Mouse (Mus musculus) bone marrow, adult 2 months (tissue): ENCODE results near the gene Faf1. TPM values are rescaled to one million over a fixed set of nuclear protein-coding genes. Genes with fewer than 3 reads are reported as not detected.

ENCODE experiments used
- H3K27ac ChIP-seq: fragments of 200-500 bp; 2 replicates; pipeline ENCODE4 v1.5.1; 2012; ENCODE audit warnings: low read depth, mild to moderate bottlenecking, control low read depth, inconsistent platforms, low read length; ENCODE audit not compliant: control insufficient read depth, poor library complexity, insufficient read depth
- H3K4me1 ChIP-seq: fragments of 200-500 bp; 2 replicates; pipeline ENCODE4 v1.6.1; 2011; ENCODE audit warnings: low read length; ENCODE audit not compliant: control insufficient read depth, insufficient read depth
- H3K4me3 ChIP-seq: fragments of 200-500 bp; replicated peaks from 2 replicates; pipeline ENCODE3; 2011; ENCODE audit warnings: mild to moderate bottlenecking, low read depth, low read length, control low read depth; ENCODE audit not compliant: control insufficient read depth
- CTCF ChIP-seq: fragments of 200-500 bp; IDR thresholded peaks from 2 replicates; pipeline ENCODE4 v1.5.1; 2011; ENCODE audit warnings: low read length, control low read depth; ENCODE audit not compliant: control insufficient read depth, insufficient read depth
- POLR2A ChIP-seq: fragments of 200-500 bp; IDR thresholded peaks from 2 replicates; pipeline ENCODE4 v1.6.1; 2011; ENCODE audit warnings: low read depth, mild to moderate bottlenecking, control low read depth, low read length, borderline replicate concordance; ENCODE audit not compliant: control insufficient read depth
- WGBS: fragments of 180-500 bp; shearing (Covaris S2); methylation state at CpG from one replicate; pipeline ENCODE4 v1.1.7; 2018; 5-methylcytosine and 5-hydroxymethylcytosine counted together
- polyA plus RNA-seq: library from polyadenylated mRNA; stranded (reverse); fragments of >200 nt; gene quantifications from 2 replicates; pipeline ENCODE4 v1.2.4, GENCODE M21; 2011; ENCODE audit warnings: low replicate concordance; ENCODE audit not compliant: missing spikeins, insufficient read depth, insufficient read length

Faf1 gene
- polyA plus RNA-seq, 1 experiment: 22.5 TPM

- H3K4me3 ChIP-seq: no peak overlapping the region
- no peaks in the 10 kb centered on the region; the same call in 1 of the 2 replicates for H3K4me1 ChIP-seq
- TF ChIP-seq POLR2A: no peak
- TF ChIP-seq CTCF: no peak
- 59% methylated on average over 5 of the region's 5 CpGs for WGBS
- no peak overlapping the region for H3K27ac ChIP-seq
Observed at GRCm38 (mm10) chr4:109649331-109649730, 27.1 kb upstream of the Faf1 start.

- TF ChIP-seq CTCF: no peak
- no peak for TF ChIP-seq POLR2A
- Histone ChIP-seq H3K4me1 (no peaks in the 10 kb centered on the region; the same call in 1 of the 2 replicates), H3K4me3 (no peak overlapping the region), H3K27ac (no peak overlapping the region)
Observed at GRCm38 (mm10) chr4:109653251-109653650, 23.1 kb upstream of the Faf1 start.

GRCm38 (mm10) chr4:109654701-109655100 lies 21.7 kb upstream of the Faf1 start:
- 91% methylated on average over 2 of the region's 2 CpGs for WGBS
- TF ChIP-seq CTCF: no peak
- Histone ChIP-seq H3K4me1 (no peaks in the 10 kb centered on the region), H3K27ac (no peak overlapping the region), H3K4me3 (no peak overlapping the region)

GRCm38 (mm10) chr4:109655738-109656137 lies 20.6 kb upstream of the Faf1 start:
- Histone ChIP-seq H3K27ac (no peak overlapping the region), H3K4me3 (no peak overlapping the region), H3K4me1 (no peaks in the 10 kb centered on the region)
- TF ChIP-seq POLR2A (no peak), CTCF (no peak)
- 66% methylated on average over 2 of the region's 2 CpGs for WGBS

DNA sequence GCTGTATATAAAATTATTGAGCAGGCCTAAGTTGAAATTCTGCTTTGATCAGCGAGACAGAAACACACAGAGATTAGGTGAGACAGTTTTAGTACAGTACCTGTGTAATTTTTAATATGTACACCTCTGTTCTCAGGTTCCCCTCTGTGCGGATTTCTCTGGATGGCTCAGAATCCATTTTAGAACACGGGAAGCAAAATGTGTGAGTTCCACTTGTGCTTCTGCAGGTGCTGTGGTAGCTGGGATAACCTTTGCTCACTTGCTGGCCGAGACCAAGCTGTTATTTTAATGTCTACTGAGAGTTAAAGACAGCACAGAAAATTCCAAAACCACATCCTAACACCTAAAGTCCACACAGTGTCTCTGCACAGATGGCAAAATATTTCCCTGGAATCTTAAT lies 20.1 kb upstream of the Faf1 start:
- WGBS: 32% methylated on average over 4 of the region's 4 CpGs
- Histone ChIP-seq H3K4me1 (no peaks in the 10 kb centered on the region), H3K27ac (no peak overlapping the region), H3K4me3 (no peak overlapping the region)
- TF ChIP-seq CTCF: no peak
- no peak for TF ChIP-seq POLR2A

- no peak for TF ChIP-seq CTCF
- no peak for TF ChIP-seq POLR2A
- Histone ChIP-seq H3K4me3 (peak overlapping the region; percentile 71), H3K27ac (peak overlapping the region; percentile 27; the same call in 1 of the 2 replicates), H3K4me1 (no peaks in the 10 kb centered on the region)
- under 1% methylated on average over 53 of the region's 53 CpGs for WGBS
Observed at GRCm38 (mm10) chr4:109657021-109657850, 19.2 kb upstream of the Faf1 start.

GRCm38 (mm10) chr4:109657851-109658500 lies 18.4 kb upstream of the Faf1 start:
- H3K27ac ChIP-seq: no peak overlapping the region
- WGBS: 6% methylated on average over 20 of the region's 20 CpGs
- H3K4me3 ChIP-seq: peak overlapping the region; percentile 71
- no peaks in the 10 kb centered on the region for H3K4me1 ChIP-seq
- TF ChIP-seq CTCF (no peak), POLR2A (no peak)

GRCm38 (mm10) chr4:109658826-109659225 lies 17.6 kb upstream of the Faf1 start:
- WGBS: 61% methylated on average over 8 of the region's 8 CpGs
- TF ChIP-seq POLR2A (no peak), CTCF (no peak)
- H3K27ac ChIP-seq: no peak overlapping the region

More at GRCm38 (mm10) chr4:109658826-109659225, 17.6 kb upstream of the Faf1 start:
- H3K4me1 ChIP-seq: no peaks in the 10 kb centered on the region
- H3K4me3 ChIP-seq: no peak overlapping the region
